Mouse (Mus musculus): ENCODE measurements around the gene Olfr588-ps1.
"Not testable (repeated sequence)": the region's sequence is repeated elsewhere in the genome, so short reads cannot be mapped to it uniquely, and the experiment has no call there.

The Olfr588-ps1 gene

GRCm38 (mm10) chr7:103140579-103140978, at the start of gene Olfr588-ps1:
Olfr588-ps1 (plus strand) TSS chr7:103140879.
- no peak for DNase-seq (ENCODE audit: low read depth, low spot score)

GRCm38 (mm10) chr7:103097420-103097819, 43.3 kb upstream of the Olfr588-ps1 start, which contains the start of gene Olfr585:
Olfr585 (plus strand) TSS chr7:103097720.
- DNase-seq (ENCODE audit: low read depth, low spot score), result no peak

- peak; percentile 12 for DNase-seq (ENCODE audit: low read depth, low spot score)
Measured at GRCm38 (mm10) chr7:103119406-103119805, 21.3 kb upstream of the Olfr588-ps1 start.

GRCm38 (mm10) chr7:103125538-103125937, 15.1 kb upstream of the Olfr588-ps1 start, which contains the start of gene Olfr586:
Olfr586 (minus strand) TSS chr7:103125638.
- no peak for DNase-seq (ENCODE audit: low read depth, low spot score)

GRCm38 (mm10) chr7:103156256-103156655, 15.6 kb downstream of the Olfr588-ps1 start, which contains the start of gene Olfr589:
Olfr589 (minus strand) TSS chr7:103156356.
- no peak for DNase-seq (ENCODE audit: low read depth, low spot score)

DNA sequence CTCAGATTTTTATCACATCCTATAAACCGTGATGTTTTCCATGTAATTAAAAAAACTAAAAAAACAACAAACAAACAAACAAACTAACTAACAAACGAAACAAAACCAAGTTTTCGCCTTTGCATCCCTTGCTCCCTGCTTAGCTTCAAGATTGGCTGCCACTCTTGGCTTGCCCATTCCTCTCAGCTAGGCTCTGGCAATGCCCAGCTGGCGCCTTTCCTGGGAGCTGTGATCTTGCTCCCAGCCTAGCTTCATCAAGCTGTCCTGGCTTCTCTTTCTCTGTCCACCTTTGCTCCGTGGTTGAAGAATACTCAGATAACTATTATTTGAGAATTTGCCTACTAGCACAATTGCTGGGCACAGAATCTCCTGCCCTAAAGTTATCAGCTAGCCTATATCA, 29.0 kb downstream of the Olfr588-ps1 start:
- DNase-seq (ENCODE audit: low read depth, low spot score), result no peak

DNA sequence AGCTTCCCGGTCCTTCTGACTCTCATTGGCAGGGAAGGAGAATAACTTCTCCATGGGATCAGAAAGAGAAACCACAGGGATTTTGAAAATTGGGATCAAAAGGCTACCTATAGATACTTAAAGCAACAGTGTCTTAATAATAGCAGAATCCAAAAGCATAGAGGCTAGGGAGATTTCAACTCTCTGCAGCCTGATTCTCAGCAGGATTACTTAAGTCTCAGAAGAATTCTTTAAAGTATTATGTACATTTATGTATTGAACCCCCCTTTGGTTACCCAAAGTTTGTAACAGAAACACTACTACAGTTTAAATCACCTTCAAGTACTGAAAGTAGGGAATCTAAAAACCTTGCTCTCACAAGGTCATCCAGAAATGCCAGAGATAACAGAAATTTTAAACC, 37.6 kb downstream of the Olfr588-ps1 start, which contains the start of gene Olfr591:
Olfr591 (minus strand) TSS at position 101 of the 400 bp plus-strand sequence.
- DNase-seq (ENCODE audit: low read depth, low spot score), result no peak

DNA sequence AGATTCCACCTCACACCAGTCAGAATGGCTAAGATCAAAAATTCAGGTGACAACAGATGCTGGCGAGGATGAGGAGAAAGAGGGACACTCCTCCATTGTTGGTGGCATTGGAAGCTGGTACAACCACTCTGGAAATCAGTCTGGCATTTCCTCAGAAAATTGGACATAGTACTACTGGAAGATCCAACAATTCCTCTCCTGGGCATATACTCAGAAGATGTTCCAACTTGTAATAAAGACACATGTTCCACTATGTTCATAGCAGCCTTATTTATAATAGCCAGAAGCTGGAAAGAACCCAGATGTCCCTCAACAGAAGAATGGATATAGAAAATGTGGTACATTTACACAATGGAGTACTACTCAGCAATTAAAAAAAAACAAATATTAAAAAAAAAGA, 43.8 kb downstream of the Olfr588-ps1 start, which contains the start of gene Olfr592:
Olfr592 (plus strand) TSS at position 301 of the 400 bp plus-strand sequence.
- not testable (repeated sequence) for DNase-seq (ENCODE audit: low read depth, low spot score)
